Mouse (Mus musculus): ENCODE data around the gene Casp9. TPM values are rescaled to one million over a fixed set of nuclear protein-coding genes. Genes with fewer than 3 reads are reported as not detected.

The Casp9 gene
- total RNA-seq, 2 experiments from 2014 or later = 10.4 to 22.2 TPM

DNA sequence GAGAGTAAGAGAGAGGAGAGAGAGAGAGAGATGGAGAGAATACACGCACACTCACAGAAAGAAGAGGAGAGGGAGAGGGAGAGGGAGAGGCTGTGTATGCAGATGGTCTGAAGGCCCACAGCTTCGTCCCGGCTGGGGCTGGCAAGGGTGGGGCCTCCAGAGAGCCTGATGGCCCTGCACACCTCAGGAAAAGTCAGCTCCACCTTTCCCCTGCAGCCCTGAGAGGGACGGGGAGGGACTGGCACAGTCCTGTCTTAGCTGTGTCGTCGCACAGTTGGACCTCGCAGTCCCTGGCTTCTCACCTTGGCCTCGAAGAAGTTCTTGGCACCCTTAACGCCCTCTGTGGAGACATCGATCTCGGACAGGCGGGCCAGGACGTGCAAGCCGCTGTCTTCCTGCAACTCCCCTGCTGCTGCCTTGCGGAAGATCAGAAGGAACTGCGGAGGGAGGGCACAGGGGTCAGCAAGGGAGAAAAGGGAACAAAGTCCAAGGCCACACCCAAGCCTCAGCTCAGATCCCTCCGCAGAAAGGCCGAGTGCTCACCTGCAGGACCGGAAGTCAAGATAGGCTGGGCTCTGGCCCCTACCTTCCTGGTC is 66.9 kb downstream of the Casp9 start:
- ATAC-seq (replicated peaks; ENCODE audit: low FRiP score, poor library complexity, severe bottlenecking) = no peak

DNA sequence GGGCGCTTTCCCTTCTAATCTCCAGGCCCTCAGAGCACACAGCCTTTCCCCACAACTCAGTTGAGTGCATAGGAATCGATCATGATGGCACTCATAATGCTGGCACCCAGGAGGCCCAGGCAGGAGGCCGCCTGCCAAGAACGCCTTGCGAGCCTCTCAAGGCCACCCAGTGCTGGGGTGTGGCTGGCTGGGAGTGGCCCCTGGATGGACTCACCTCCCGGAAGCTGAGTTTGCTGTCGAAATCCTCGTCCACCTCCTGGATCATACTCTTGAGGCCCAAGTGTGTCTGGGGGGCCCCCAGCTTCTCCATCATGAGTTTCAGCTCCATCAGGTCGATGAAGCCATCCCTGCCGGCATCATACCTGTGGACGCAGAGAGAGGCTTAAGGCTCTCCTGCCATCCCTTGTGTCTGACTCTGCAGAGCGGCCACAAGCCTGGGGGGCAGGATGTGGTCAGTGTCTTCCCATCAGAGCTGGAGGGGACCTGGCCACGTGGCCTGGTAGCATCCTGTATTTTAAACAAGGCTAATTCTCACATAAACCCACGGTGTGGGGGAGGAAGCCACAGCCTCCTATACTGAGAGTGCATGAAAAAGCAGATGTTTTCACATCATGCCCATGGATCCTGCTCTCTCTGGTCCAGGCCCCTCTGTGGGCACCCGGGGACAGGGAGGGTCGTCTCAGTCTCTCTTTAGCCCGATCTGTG is 68.3 kb downstream of the Casp9 start:
- ATAC-seq (replicated peaks; ENCODE audit: low FRiP score, poor library complexity, severe bottlenecking) = no peak

DNA sequence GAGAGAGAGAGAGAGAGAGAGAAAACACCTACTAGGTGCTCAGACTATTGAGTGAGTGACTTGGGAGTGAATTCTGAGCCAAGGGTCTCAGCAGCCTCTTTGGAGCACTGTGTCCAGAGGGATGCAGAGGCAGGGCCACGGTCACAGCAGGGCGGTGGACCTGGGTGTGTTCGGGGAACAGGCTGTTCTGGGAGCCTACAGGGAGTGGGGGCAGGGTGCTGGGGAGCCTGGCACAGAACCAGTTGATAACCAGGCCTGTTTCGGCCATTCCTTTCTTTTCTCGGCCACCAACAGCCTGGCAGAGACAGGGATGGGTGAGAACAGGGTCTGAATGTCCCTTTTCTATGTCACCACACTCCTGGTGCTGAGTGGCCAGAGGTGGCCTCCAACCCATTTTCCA is 69.5 kb downstream of the Casp9 start:
- no peak for ATAC-seq (replicated peaks; ENCODE audit: low FRiP score, poor library complexity, severe bottlenecking)

DNA sequence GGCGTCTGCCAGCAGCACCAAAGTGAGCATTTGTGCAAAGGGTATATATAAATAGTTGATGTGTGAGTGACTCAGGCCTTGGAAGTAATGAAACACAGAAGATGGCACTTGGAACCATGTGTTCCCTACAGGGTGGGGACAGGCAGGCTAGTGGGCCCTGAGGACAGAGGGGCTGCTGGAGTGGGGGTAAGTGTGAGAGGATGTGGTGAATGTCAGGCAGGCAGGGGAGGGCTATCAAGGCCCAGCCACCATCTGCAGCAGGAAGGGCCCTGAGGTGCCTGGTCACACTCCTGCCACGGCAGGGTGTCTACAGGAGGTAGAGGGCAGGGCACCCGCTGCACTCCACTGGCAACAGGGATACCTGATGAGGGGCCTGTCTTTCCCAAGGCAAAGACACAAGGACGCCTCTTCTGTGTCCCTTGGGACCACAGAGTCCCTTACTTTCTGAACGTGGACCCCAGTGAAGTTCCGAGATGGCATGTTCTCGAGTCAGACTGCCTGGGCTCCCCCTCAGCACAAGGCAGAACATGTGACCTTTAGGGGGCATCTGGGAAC is 70.4 kb downstream of the Casp9 start:
- no peak for ATAC-seq (replicated peaks; ENCODE audit: low FRiP score, poor library complexity, severe bottlenecking)

DNA sequence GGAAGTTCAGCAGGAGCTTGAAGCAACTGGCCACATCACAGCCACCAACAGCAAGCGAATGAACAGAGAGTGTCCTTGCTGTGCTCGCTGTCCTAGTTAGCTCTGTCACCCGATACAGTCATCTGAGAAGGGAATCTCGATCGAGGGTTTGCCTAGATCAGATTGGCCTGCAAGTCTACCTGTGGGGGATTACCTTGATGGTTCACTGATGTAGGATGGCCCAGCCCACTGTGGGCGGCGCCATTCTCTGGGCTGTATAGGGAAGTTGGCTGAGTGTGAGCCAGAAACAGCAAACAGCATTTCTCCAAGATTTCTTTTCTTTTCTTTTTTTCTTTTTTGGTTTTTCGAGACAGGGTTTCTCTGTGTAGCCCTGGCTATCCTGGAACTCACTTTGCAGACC is 71.1 kb downstream of the Casp9 start:
- ATAC-seq (replicated peaks; ENCODE audit: low FRiP score, poor library complexity, severe bottlenecking) = no peak

DNA sequence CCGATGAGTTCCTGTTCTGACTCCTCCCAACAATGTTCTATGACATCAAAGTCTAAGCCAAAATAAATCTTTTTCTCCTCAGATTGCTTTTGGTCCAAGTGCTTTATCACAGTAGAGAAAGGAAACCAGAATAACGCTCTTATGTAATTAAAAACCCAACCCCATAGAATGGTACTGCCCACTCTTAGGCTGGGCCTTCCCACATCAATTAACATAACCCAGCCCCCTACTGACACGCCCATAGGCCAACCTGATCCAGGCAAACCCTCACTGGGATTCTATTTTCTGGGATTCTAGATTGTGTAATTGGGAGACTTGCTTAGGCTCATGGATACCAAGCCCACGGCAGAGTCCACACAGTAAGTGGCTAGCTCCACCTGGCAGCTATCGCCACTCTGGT is 71.6 kb downstream of the Casp9 start:
- no peak for ATAC-seq (replicated peaks; ENCODE audit: low FRiP score, poor library complexity, severe bottlenecking)

Other genes starting within 250 kb of the Casp9 start
- gene Fblim1, start 187.5 kb upstream of the Casp9 start, total RNA-seq (2015; ENCODE audit: low replicate concordance) = 0.72 and 2.9 TPM in 2 replicates
- 0.77 TPM in 1 of 2 replicates, not detected in the other for gene Fblim1, start 187.5 kb upstream of the Casp9 start, total RNA-seq (2017; ENCODE audit: low replicate concordance)
- not detected in 2 replicates for gene Tmem82, start 175.0 kb upstream of the Casp9 start, total RNA-seq (2015; ENCODE audit: low replicate concordance)
- not detected in 2 replicates for gene Tmem82, start 175.0 kb upstream of the Casp9 start, total RNA-seq (2017; ENCODE audit: low replicate concordance)
- not detected in 2 replicates for gene Slc25a34, start 169.8 kb upstream of the Casp9 start, total RNA-seq (2015; ENCODE audit: low replicate concordance)
- gene Slc25a34, start 169.8 kb upstream of the Casp9 start, total RNA-seq (2017; ENCODE audit: low replicate concordance) = not detected in 2 replicates
- gene Plekhm2, start 128.7 kb upstream of the Casp9 start, total RNA-seq (2015; ENCODE audit: low replicate concordance) = 10.1 and 17.3 TPM in 2 replicates
- 2.3 and 4.9 TPM in 2 replicates for gene Plekhm2, start 128.7 kb upstream of the Casp9 start, total RNA-seq (2017; ENCODE audit: low replicate concordance)
- not detected in 2 replicates for gene Rsc1a1, start 108.0 kb upstream of the Casp9 start, total RNA-seq (2015; ENCODE audit: low replicate concordance)
- not detected in 2 replicates for gene Rsc1a1, start 108.0 kb upstream of the Casp9 start, total RNA-seq (2017; ENCODE audit: low replicate concordance)
- 22.7 and 29.8 TPM in 2 replicates for gene Ddi2, start 70.2 kb upstream of the Casp9 start, total RNA-seq (2015; ENCODE audit: low replicate concordance)
- gene Ddi2, start 70.2 kb upstream of the Casp9 start, total RNA-seq (2017; ENCODE audit: low replicate concordance) = 35.1 and 37.0 TPM in 2 replicates
- 1.3 TPM in 1 of 2 replicates, not detected in the other for gene Agmat, start 46.9 kb upstream of the Casp9 start, total RNA-seq (2015; ENCODE audit: low replicate concordance)
- gene Agmat, start 46.9 kb upstream of the Casp9 start, total RNA-seq (2017; ENCODE audit: low replicate concordance) = not detected in 2 replicates
- gene Dnajc16, start 2.7 kb upstream of the Casp9 start, total RNA-seq (2015; ENCODE audit: low replicate concordance) = 16.2 and 25.2 TPM in 2 replicates
- gene Dnajc16, start 2.7 kb upstream of the Casp9 start, total RNA-seq (2017; ENCODE audit: low replicate concordance) = 11.3 and 15.1 TPM in 2 replicates
- not detected in 2 replicates for gene Cela2a, start 32.5 kb downstream of the Casp9 start, total RNA-seq (2015; ENCODE audit: low replicate concordance)
- gene Cela2a, start 32.5 kb downstream of the Casp9 start, total RNA-seq (2017; ENCODE audit: low replicate concordance) = not detected in 2 replicates
- not detected in 2 replicates for gene Ctrc, start 52.7 kb downstream of the Casp9 start, total RNA-seq (2015; ENCODE audit: low replicate concordance)
- gene Ctrc, start 52.7 kb downstream of the Casp9 start, total RNA-seq (2017; ENCODE audit: low replicate concordance) = not detected in 2 replicates
- gene Efhd2, start 81.3 kb downstream of the Casp9 start, total RNA-seq (2015; ENCODE audit: low replicate concordance) = 18.7 and 21.8 TPM in 2 replicates
- gene Efhd2, start 81.3 kb downstream of the Casp9 start, total RNA-seq (2017; ENCODE audit: low replicate concordance) = 11.4 and 18.8 TPM in 2 replicates
- not detected in 2 replicates for gene Fhad1, start 221.5 kb downstream of the Casp9 start, total RNA-seq (2015; ENCODE audit: low replicate concordance)
- gene Fhad1, start 221.5 kb downstream of the Casp9 start, total RNA-seq (2017; ENCODE audit: low replicate concordance) = not detected in 2 replicates